Mouse (Mus musculus): ENCODE measurements around the gene Psmd12. TPM values are rescaled to one million over a fixed set of nuclear protein-coding genes. Genes with fewer than 3 reads are reported as not detected.

The Psmd12 gene
- total and polyA plus RNA-seq, 3 experiments, result 139 to 437 (median 149) TPM

DNA sequence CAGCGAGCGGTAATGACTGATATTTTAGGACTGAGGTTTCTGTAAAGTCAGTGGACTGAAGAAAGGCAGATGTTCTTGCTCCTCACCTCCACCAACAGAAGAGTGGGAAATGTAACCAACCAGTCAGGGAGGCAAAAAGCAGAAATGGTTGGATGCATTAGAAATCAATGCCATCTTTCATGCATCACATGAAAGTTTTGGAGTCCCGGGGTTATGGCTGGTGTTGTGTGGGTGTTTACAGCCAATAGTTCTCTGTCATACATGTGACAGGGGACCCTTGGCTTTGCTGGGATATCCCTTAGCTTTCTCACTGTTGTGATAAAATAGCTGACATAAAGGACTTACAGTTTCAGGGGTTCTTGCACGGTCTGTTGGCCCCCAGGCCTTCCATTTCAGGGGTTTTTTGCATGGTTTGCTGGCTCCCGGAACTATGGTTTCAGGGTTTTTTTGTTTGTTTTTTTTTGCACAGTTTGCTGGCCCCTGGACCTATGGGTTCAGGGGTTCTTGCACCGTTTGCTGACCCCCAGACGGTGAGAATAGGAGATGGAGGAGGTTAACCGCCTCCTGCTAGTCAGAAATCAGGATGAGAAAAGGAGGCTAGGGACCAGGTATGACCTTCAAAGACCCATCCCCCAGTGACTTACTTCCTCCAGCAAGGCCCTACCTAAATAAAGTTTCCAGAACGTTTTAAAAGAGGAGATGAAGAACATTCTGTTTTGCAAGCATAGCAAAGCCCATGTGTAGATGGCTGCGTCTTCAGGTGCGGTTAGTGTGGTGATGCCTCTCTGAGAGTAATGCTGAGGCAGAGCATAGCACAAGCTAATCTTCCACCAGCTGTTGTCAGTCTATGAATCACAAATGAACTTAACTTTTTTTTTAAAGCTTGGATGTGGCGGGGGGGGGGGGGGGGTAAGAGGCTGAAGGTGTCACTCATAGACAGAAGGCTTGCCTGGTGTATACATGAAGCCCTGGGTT, 35.9 kb upstream of the Psmd12 start:
- Histone ChIP-seq H3K9ac (ENCODE audit: control insufficient read depth, low read depth, low read length, poor library complexity, severe bottlenecking) (no peak overlapping the region), H3K4me3 (ENCODE audit: control insufficient read depth in 1 of 2, insufficient read depth in 1 of 2, low read depth in 2 of 2, low read length in 2 of 2) (no peak overlapping the region), H3K27me3 (ENCODE audit: control insufficient read depth in 1 of 2, insufficient read depth in 2 of 2, low read length in 2 of 2) (no peaks in the 10 kb centered on the region), H3K36me3 (ENCODE audit: control insufficient read depth in 1 of 2, insufficient read depth in 2 of 2, low read length in 2 of 2) (peaks cover 0 to 32% of the 10 kb centered on the region in 2 experiments; a peak in 3 of 4 replicates), H3K79me2 (ENCODE audit: control insufficient read depth, insufficient read depth, low read length, poor library complexity) (peaks cover 56% of the 10 kb centered on the region), H3K9me3 (replicated peaks; ENCODE audit: insufficient read depth, low read length) (no peaks in the 10 kb centered on the region), H3K27ac (ENCODE audit: control insufficient read depth, low read depth, low read length) (no peak overlapping the region), H3K4me1 (ENCODE audit: control insufficient read depth in 1 of 2, insufficient read depth in 2 of 2, low read length in 2 of 2) (peaks cover 28 to 30% of the 10 kb centered on the region in 2 experiments)
- TF ChIP-seq E2F4 (IDR thresholded peaks at IDR 0.05; ENCODE audit: borderline replicate concordance, low read depth, low read length) (no peak), EP300 (IDR thresholded peaks at IDR 0.05; ENCODE audit: low read depth in 1 of 2, low read length in 2 of 2) (no peak), ETS1 (IDR thresholded peaks at IDR 0.05; ENCODE audit: low read depth, low read length) (no peak), RCOR1 (IDR thresholded peaks at IDR 0.05; ENCODE audit: low read depth, low read length) (no peak), KAT2A (conservative IDR thresholded peaks at IDR 0.05; ENCODE audit: low read depth, low read length) (no peak), NRF1 (IDR thresholded peaks at IDR 0.05; ENCODE audit: insufficient read depth, low read depth, low read length, poor library complexity, severe bottlenecking) (no peak), NELFE (IDR thresholded peaks at IDR 0.05; ENCODE audit: low read depth, low read length) (no peak), MYB (IDR thresholded peaks at IDR 0.05; ENCODE audit: low read depth, low read length) (no peak), ZC3H11A (IDR thresholded peaks at IDR 0.05; ENCODE audit: low read depth, low read length) (no peak), TCF12 (IDR thresholded peaks at IDR 0.05; ENCODE audit: low read depth, low read length) (no peak), ZNF384 (IDR thresholded peaks at IDR 0.05; ENCODE audit: low read depth, low read length) (no peak), CTCF (IDR thresholded peaks at IDR 0.05 in 2 of 3, conservative IDR thresholded peaks at IDR 0.05 in 1 of 3; ENCODE audit: control insufficient read depth in 1 of 3, insufficient read depth in 1 of 3, low read depth in 2 of 3, low read length in 3 of 3, poor library complexity in 1 of 3, severe bottlenecking in 1 of 3) (no peak), POLR2A (IDR thresholded peaks at IDR 0.05; ENCODE audit: control insufficient read depth in 1 of 2, insufficient read depth in 1 of 2, low read depth in 1 of 2, low read length in 2 of 2, poor library complexity in 1 of 2) (no peak), MEF2A (IDR thresholded peaks at IDR 0.05; ENCODE audit: extremely low read depth, insufficient replicate concordance, low read depth, low read length, poor library complexity, severe bottlenecking) (no peak), GATA1 (IDR thresholded peaks at IDR 0.05; ENCODE audit: low read depth, low read length) (no peak), BHLHE40 (IDR thresholded peaks at IDR 0.05; ENCODE audit: borderline replicate concordance, low read depth, low read length) (no peak), POLR2AphosphoS5 (IDR thresholded peaks at IDR 0.05; ENCODE audit: borderline replicate concordance, low read depth, low read length) (no peak)
- no peak for DNase-seq (ENCODE audit: low read depth, low spot score)

DNA sequence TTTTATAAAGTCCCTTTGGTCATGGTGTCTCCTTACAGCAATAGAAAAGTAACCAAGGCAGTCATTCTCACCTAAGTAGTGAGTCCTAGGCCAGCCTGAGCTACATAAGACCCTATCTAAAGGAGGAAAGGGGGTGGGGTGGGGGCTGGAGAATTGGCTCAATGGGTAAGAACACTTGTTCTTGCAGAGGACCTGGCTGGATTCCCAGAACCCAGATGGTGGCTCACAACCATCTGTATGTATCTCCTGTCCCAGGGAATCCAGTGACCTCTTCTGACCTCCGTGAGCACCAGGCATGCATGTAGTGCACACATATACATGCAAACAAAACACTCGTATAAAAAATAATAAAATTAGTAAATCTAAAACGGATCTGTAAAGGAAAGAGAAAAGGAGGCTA, 33.6 kb upstream of the Psmd12 start:
- Histone ChIP-seq H3K4me1 (ENCODE audit: control insufficient read depth in 1 of 2, insufficient read depth in 2 of 2, low read length in 2 of 2) (peaks cover 43 to 45% of the 10 kb centered on the region in 2 experiments), H3K4me3 (ENCODE audit: control insufficient read depth in 1 of 2, insufficient read depth in 1 of 2, low read depth in 2 of 2, low read length in 2 of 2) (no peak overlapping the region)
- peak; percentile 36 for DNase-seq (ENCODE audit: low read depth, low spot score)

More for the DNA sequence above, 33.6 kb upstream of the Psmd12 start:
- H3K79me2 ChIP-seq (ENCODE audit: control insufficient read depth, insufficient read depth, low read length, poor library complexity), result peaks cover 63% of the 10 kb centered on the region
- no peaks in the 10 kb centered on the region for H3K27me3 ChIP-seq (ENCODE audit: control insufficient read depth in 1 of 2, insufficient read depth in 2 of 2, low read length in 2 of 2)
- H3K36me3 ChIP-seq (ENCODE audit: control insufficient read depth in 1 of 2, insufficient read depth in 2 of 2, low read length in 2 of 2), result peaks cover 0 to 45% of the 10 kb centered on the region in 2 experiments; a peak in 3 of 4 replicates
- no peak for TF ChIP-seq USF1 (IDR thresholded peaks at IDR 0.05; ENCODE audit: low read depth, low read length)
- TF ChIP-seq TCF12 (IDR thresholded peaks at IDR 0.05; ENCODE audit: low read depth, low read length), result 0 out of 2 replicates have a peak, but pooled peaks have one; percentile 17
- TF ChIP-seq EP300 (IDR thresholded peaks at IDR 0.05; ENCODE audit: low read depth in 1 of 2, low read length in 2 of 2), result peak in 1 of 2 experiments; percentile 20; a peak in 1 of 4 replicates
- no peak for TF ChIP-seq NELFE (IDR thresholded peaks at IDR 0.05; ENCODE audit: low read depth, low read length)
- TF ChIP-seq ETS1 (IDR thresholded peaks at IDR 0.05; ENCODE audit: low read depth, low read length), result peak; percentile 84
- no peak overlapping the region for H3K27ac ChIP-seq (ENCODE audit: control insufficient read depth, low read depth, low read length)
- H3K9me3 ChIP-seq (replicated peaks; ENCODE audit: insufficient read depth, low read length), result no peaks in the 10 kb centered on the region
- H3K9ac ChIP-seq (ENCODE audit: control insufficient read depth, low read depth, low read length, poor library complexity, severe bottlenecking), result no peak overlapping the region
